Mouse (Mus musculus): Measurements from ENCODE around the gene Tacc2. TPM values are rescaled to one million over a fixed set of nuclear protein-coding genes. Genes with fewer than 3 reads are reported as not detected.

Tacc2 gene
- polyA plus RNA-seq, 1 experiment from 2014 or later: 2.6 TPM

- Histone ChIP-seq H3K27ac (replicated peaks) (no peak within 1 kb of the TSS), H3K4me1 (replicated peaks) (no peaks in the 10 kb centered on the region; the same call in 1 of the 2 replicates), H3K4me2 (no peak within 1 kb of the TSS), H3K36me3 (replicated peaks) (no peaks in the 10 kb centered on the region), H3K9me3 (replicated peaks) (no peaks in the 10 kb centered on the region), H3K27me3 (no peaks in the 10 kb centered on the region), H3K9ac (no peak within 1 kb of the TSS), H3K4me3 (replicated peaks) (no peak within 1 kb of the TSS)
- no peak for ATAC-seq (ENCODE audit: insufficient read depth)
- 30% methylated on average over 9 of the region's 9 CpGs for WGBS (ENCODE audit: insufficient replicate concordance)
These were observed 196.8 kb downstream of the Tacc2 start, which contains the start of gene Btbd16 for GRCm38 (mm10) chr7:130773914-130774630. Gene Btbd16 (plus strand): TSS chr7:130774069.

- Histone ChIP-seq H3K9ac (no peak overlapping the region), H3K4me1 (replicated peaks) (0 out of 2 replicates have a peak, but pooled peaks cover under 1% of the 10 kb centered on the region), H3K27me3 (0 out of 2 replicates have a peak, but pooled peaks cover 6% of the 10 kb centered on the region), H3K4me3 (replicated peaks) (no peak overlapping the region), H3K9me3 (replicated peaks) (no peaks in the 10 kb centered on the region), H3K4me2 (no peak overlapping the region), H3K36me3 (replicated peaks) (no peaks in the 10 kb centered on the region), H3K27ac (replicated peaks) (no peak overlapping the region)
- no peak for ATAC-seq (ENCODE audit: insufficient read depth)
- 38% methylated on average over 5 of the region's 5 CpGs for WGBS (ENCODE audit: insufficient replicate concordance)
These were observed 203.7 kb downstream of the Tacc2 start for GRCm38 (mm10) chr7:130780866-130781419.

GRCm38 (mm10) chr7:130782501-130783050 lies 205.3 kb downstream of the Tacc2 start:
- Histone ChIP-seq H3K36me3 (replicated peaks) (no peaks in the 10 kb centered on the region), H3K4me2 (no peak overlapping the region), H3K27me3 (0 out of 2 replicates have a peak, but pooled peaks cover 6% of the 10 kb centered on the region), H3K4me1 (replicated peaks) (peaks cover 14% of the 10 kb centered on the region; the same call in 1 of the 2 replicates), H3K9ac (no peak overlapping the region), H3K27ac (replicated peaks) (no peak overlapping the region), H3K4me3 (replicated peaks) (no peak overlapping the region), H3K9me3 (replicated peaks) (no peaks in the 10 kb centered on the region)
- no peak for ATAC-seq (ENCODE audit: insufficient read depth)
- WGBS (ENCODE audit: insufficient replicate concordance): 62% methylated on average over 5 of the region's 5 CpGs

GRCm38 (mm10) chr7:130785923-130786575 lies 208.8 kb downstream of the Tacc2 start:
- H3K4me2 ChIP-seq: no peak overlapping the region
- H3K4me3 ChIP-seq (replicated peaks): no peak overlapping the region
- no peaks in the 10 kb centered on the region for H3K9me3 ChIP-seq (replicated peaks)
- no peak overlapping the region for H3K27ac ChIP-seq (replicated peaks)
- 0 out of 2 replicates have a peak, but pooled peaks cover 6% of the 10 kb centered on the region for H3K27me3 ChIP-seq
- peaks cover 22% of the 10 kb centered on the region for H3K4me1 ChIP-seq (replicated peaks)
- no peak overlapping the region for H3K9ac ChIP-seq
- no peak for ATAC-seq (ENCODE audit: insufficient read depth)
- 68% methylated on average over 12 of the region's 12 CpGs for WGBS (ENCODE audit: insufficient replicate concordance)
- no peaks in the 10 kb centered on the region for H3K36me3 ChIP-seq (replicated peaks)

- no peaks in the 10 kb centered on the region for H3K9me3 ChIP-seq (replicated peaks)
- H3K27ac ChIP-seq (replicated peaks): no peak overlapping the region
- no peak overlapping the region for H3K9ac ChIP-seq
- no peak overlapping the region for H3K4me2 ChIP-seq
- no peaks in the 10 kb centered on the region for H3K36me3 ChIP-seq (replicated peaks)
- no peak overlapping the region for H3K4me3 ChIP-seq (replicated peaks)
- ATAC-seq (ENCODE audit: insufficient read depth): no peak
- 0 out of 2 replicates have a peak, but pooled peaks cover 6% of the 10 kb centered on the region for H3K27me3 ChIP-seq
- 49% methylated on average over 5 of the region's 5 CpGs for WGBS (ENCODE audit: insufficient replicate concordance)
- H3K4me1 ChIP-seq (replicated peaks): peaks cover 22% of the 10 kb centered on the region
These were observed 209.5 kb downstream of the Tacc2 start for GRCm38 (mm10) chr7:130786708-130787107.

- no peaks in the 10 kb centered on the region for H3K36me3 ChIP-seq (replicated peaks)
- ATAC-seq (ENCODE audit: insufficient read depth): peak; percentile 41; the same call in 1 of the 2 replicates
- 0 out of 2 replicates have a peak, but pooled peaks cover 6% of the 10 kb centered on the region for H3K27me3 ChIP-seq
- H3K27ac ChIP-seq (replicated peaks): no peak overlapping the region
- WGBS (ENCODE audit: insufficient replicate concordance): 57% methylated on average over 4 of the region's 4 CpGs
- peaks cover 22% of the 10 kb centered on the region for H3K4me1 ChIP-seq (replicated peaks)
- no peak overlapping the region for H3K4me3 ChIP-seq (replicated peaks)
- H3K9me3 ChIP-seq (replicated peaks): no peaks in the 10 kb centered on the region
- H3K9ac ChIP-seq: no peak overlapping the region
- H3K4me2 ChIP-seq: no peak overlapping the region
These were observed 210.3 kb downstream of the Tacc2 start for GRCm38 (mm10) chr7:130787537-130787936.

GRCm38 (mm10) chr7:130788950-130789349 lies 211.7 kb downstream of the Tacc2 start:
- no peak for ATAC-seq (ENCODE audit: insufficient read depth)
- Histone ChIP-seq H3K4me1 (replicated peaks) (peaks cover 22% of the 10 kb centered on the region), H3K27me3 (no peaks in the 10 kb centered on the region), H3K36me3 (replicated peaks) (no peaks in the 10 kb centered on the region), H3K9me3 (replicated peaks) (no peaks in the 10 kb centered on the region), H3K27ac (replicated peaks) (no peak overlapping the region), H3K4me2 (no peak overlapping the region), H3K4me3 (replicated peaks) (no peak overlapping the region), H3K9ac (no peak overlapping the region)
- 68% methylated on average over 3 of the region's 3 CpGs for WGBS (ENCODE audit: insufficient replicate concordance)

GRCm38 (mm10) chr7:130789456-130789855 lies 212.2 kb downstream of the Tacc2 start:
- Histone ChIP-seq H3K4me2 (no peak overlapping the region), H3K4me3 (replicated peaks) (no peak overlapping the region), H3K36me3 (replicated peaks) (no peaks in the 10 kb centered on the region), H3K9ac (no peak overlapping the region), H3K27me3 (no peaks in the 10 kb centered on the region), H3K9me3 (replicated peaks) (no peaks in the 10 kb centered on the region), H3K27ac (replicated peaks) (no peak overlapping the region), H3K4me1 (replicated peaks) (peaks cover 22% of the 10 kb centered on the region)
- no peak for ATAC-seq (ENCODE audit: insufficient read depth)
- WGBS (ENCODE audit: insufficient replicate concordance): 69% methylated on average over 7 of the region's 7 CpGs

GRCm38 (mm10) chr7:130793671-130794070 lies 216.4 kb downstream of the Tacc2 start:
- Histone ChIP-seq H3K4me3 (replicated peaks) (no peak overlapping the region), H3K9ac (no peak overlapping the region), H3K27me3 (no peaks in the 10 kb centered on the region), H3K27ac (replicated peaks) (no peak overlapping the region), H3K36me3 (replicated peaks) (no peaks in the 10 kb centered on the region), H3K4me2 (no peak overlapping the region), H3K4me1 (replicated peaks) (no peaks in the 10 kb centered on the region), H3K9me3 (replicated peaks) (no peaks in the 10 kb centered on the region)
- WGBS (ENCODE audit: insufficient replicate concordance): 66% methylated on average over 9 of the region's 9 CpGs
- no peak for ATAC-seq (ENCODE audit: insufficient read depth)

GRCm38 (mm10) chr7:130796786-130797185 lies 219.5 kb downstream of the Tacc2 start:
- WGBS (ENCODE audit: insufficient replicate concordance): 54% methylated on average over 8 of the region's 8 CpGs
- H3K4me1 ChIP-seq (replicated peaks): peaks cover 9% of the 10 kb centered on the region; the same call in 1 of the 2 replicates

GRCm38 (mm10) chr7:130797524-130797923 lies 220.3 kb downstream of the Tacc2 start:
- Histone ChIP-seq H3K4me2 (no peak overlapping the region), H3K36me3 (replicated peaks) (no peaks in the 10 kb centered on the region), H3K9ac (no peak overlapping the region), H3K9me3 (replicated peaks) (no peaks in the 10 kb centered on the region), H3K27me3 (no peaks in the 10 kb centered on the region), H3K4me1 (replicated peaks) (peaks cover 9% of the 10 kb centered on the region; the same call in 1 of the 2 replicates), H3K4me3 (replicated peaks) (no peak overlapping the region), H3K27ac (replicated peaks) (no peak overlapping the region)
- no peak for ATAC-seq (ENCODE audit: insufficient read depth)
- 75% methylated on average over 6 of the region's 6 CpGs for WGBS (ENCODE audit: insufficient replicate concordance)

More at GRCm38 (mm10) chr7:130796786-130797185, 219.5 kb downstream of the Tacc2 start:
- H3K36me3 ChIP-seq (replicated peaks): no peaks in the 10 kb centered on the region
- no peak for ATAC-seq (ENCODE audit: insufficient read depth)
- no peak overlapping the region for H3K4me3 ChIP-seq (replicated peaks)
- H3K9me3 ChIP-seq (replicated peaks): no peaks in the 10 kb centered on the region
- H3K4me2 ChIP-seq: no peak overlapping the region
- H3K27me3 ChIP-seq: no peaks in the 10 kb centered on the region
- no peak overlapping the region for H3K27ac ChIP-seq (replicated peaks)
- no peak overlapping the region for H3K9ac ChIP-seq
